Mouse (Mus musculus) midbrain, embryonic 13.5 days (tissue): Measurements from ENCODE around the gene Stac2. TPM values are rescaled to one million over a fixed set of nuclear protein-coding genes. Genes with fewer than 3 reads are reported as not detected.
A peak's percentile ranks its signal among the peaks of the same experiment; 100 is the strongest.

Experiments
- ATAC-seq: fragments of 200-750 bp; cut with Nextera tagmentation; 2 replicates; pipeline ENCODE4 v1.8.0; 2017; ENCODE audit warnings: mild to moderate bottlenecking, moderate TSS enrichment, moderate library complexity
- H3K27ac ChIP-seq: fragments of 300-500 bp; sonication (generic); 2 replicates; pipeline ENCODE4 v1.5.1; 2015; ENCODE audit warnings: inconsistent platforms, mild to moderate bottlenecking, moderate library complexity
- H3K27me3 ChIP-seq: fragments of 300-500 bp; sonication (generic); 2 replicates; pipeline ENCODE4 v1.6.1; 2015; ENCODE audit warnings: mild to moderate bottlenecking, inconsistent platforms
- H3K36me3 ChIP-seq: fragments of 300-500 bp; sonication (generic); 2 replicates; pipeline ENCODE4 v1.6.1; 2015; ENCODE audit warnings: mild to moderate bottlenecking, inconsistent platforms
- H3K4me1 ChIP-seq: fragments of 300-500 bp; sonication (generic); replicated peaks from 2 replicates; pipeline ENCODE4 v1.6.1; 2015; ENCODE audit warnings: inconsistent platforms
- H3K4me2 ChIP-seq: fragments of 300-500 bp; sonication (generic); replicated peaks from 2 replicates; pipeline ENCODE4 v1.6.1; 2015; ENCODE audit warnings: moderate library complexity, mild to moderate bottlenecking, inconsistent platforms
- H3K4me3 ChIP-seq: fragments of 300-500 bp; sonication (generic); replicated peaks from 2 replicates; pipeline ENCODE4 v1.5.1; 2015; ENCODE audit warnings: mild to moderate bottlenecking, inconsistent platforms
- H3K9ac ChIP-seq: fragments of 300-500 bp; sonication (generic); replicated peaks from 2 replicates; pipeline ENCODE4 v1.6.1; 2015; ENCODE audit warnings: mild to moderate bottlenecking, inconsistent platforms
- H3K9me3 ChIP-seq: fragments of 300-500 bp; sonication (generic); 2 replicates; pipeline ENCODE4 v1.6.1; 2016; ENCODE audit warnings: mild to moderate bottlenecking, inconsistent platforms
- WGBS: fragments of 180-500 bp; shearing (Covaris S2); methylation state at CpG from one replicate; pipeline ENCODE4 v1.1.7; 2015; 5-methylcytosine and 5-hydroxymethylcytosine counted together
- polyA plus RNA-seq: library from polyadenylated mRNA; unstranded; fragments of >200 nt; fragmentation: Nextera tagmentation; extraction: Ambion mirVana; gene quantifications from 2 replicates; pipeline ENCODE4 v1.2.1, GENCODE M21; 2015

Gene Stac2
- polyA plus RNA-seq, 1 experiment from 2014 or later: 1.7 TPM

- H3K36me3 ChIP-seq: no peaks in the 10 kb centered on the region
- H3K4me1 ChIP-seq: peaks cover 27% of the 10 kb centered on the region
- H3K27me3 ChIP-seq: peaks cover 69% of the 10 kb centered on the region
- 70% methylated on average over 14 of the region's 14 CpGs for WGBS
- H3K4me2 ChIP-seq: no peak overlapping the region
- no peak overlapping the region for H3K9ac ChIP-seq
- ATAC-seq: no peak
- no peaks in the 10 kb centered on the region for H3K9me3 ChIP-seq
- no peak overlapping the region for H3K4me3 ChIP-seq
- H3K27ac ChIP-seq: no peak overlapping the region
Observed at GRCm38 (mm10) chr11:98049672-98050519, 3.4 kb downstream of the Stac2 start.

DNA sequence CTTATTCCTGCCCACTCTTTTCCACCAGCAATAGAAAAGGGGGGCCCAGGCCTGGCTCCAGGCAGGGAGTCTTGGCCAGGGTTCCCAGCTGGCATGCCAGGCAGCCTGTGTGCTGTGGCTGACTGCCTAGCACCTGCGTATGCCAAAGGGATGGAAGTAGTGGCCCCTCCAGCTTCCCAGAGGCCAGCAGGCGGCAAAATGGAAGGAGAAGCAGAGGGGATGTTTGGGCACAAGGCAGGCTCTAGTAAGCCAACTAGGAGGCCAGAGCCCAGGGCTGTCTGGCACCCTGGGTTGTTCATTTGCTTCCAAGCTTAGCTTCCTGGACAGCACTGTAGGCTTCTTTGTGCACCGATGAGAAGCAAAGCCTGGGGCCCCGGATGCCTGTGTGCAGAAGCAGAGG, 5.5 kb downstream of the Stac2 start:
- no peak overlapping the region for H3K4me2 ChIP-seq
- no peaks in the 10 kb centered on the region for H3K9me3 ChIP-seq
- no peak overlapping the region for H3K9ac ChIP-seq
- no peak for ATAC-seq
- no peak overlapping the region for H3K27ac ChIP-seq
- no peak overlapping the region for H3K4me3 ChIP-seq
- peaks cover 55% of the 10 kb centered on the region for H3K27me3 ChIP-seq
- H3K36me3 ChIP-seq: no peaks in the 10 kb centered on the region
- WGBS: 75% methylated on average over 4 of the region's 4 CpGs
- H3K4me1 ChIP-seq: peaks cover 18% of the 10 kb centered on the region

- Histone ChIP-seq H3K9me3 (no peaks in the 10 kb centered on the region), H3K27ac (no peak overlapping the region), H3K9ac (no peak overlapping the region), H3K4me1 (peaks cover 5% of the 10 kb centered on the region), H3K27me3 (peaks cover 42% of the 10 kb centered on the region), H3K36me3 (no peaks in the 10 kb centered on the region), H3K4me3 (no peak overlapping the region), H3K4me2 (no peak overlapping the region)
- ATAC-seq: no peak
- 68% methylated on average over 1 of the region's 1 CpGs for WGBS
Observed at GRCm38 (mm10) chr11:98046466-98046865, 6.8 kb downstream of the Stac2 start.

GRCm38 (mm10) chr11:98045596-98045995, 7.7 kb downstream of the Stac2 start:
- 62% methylated on average over 4 of the region's 4 CpGs for WGBS
- ATAC-seq: no peak
- Histone ChIP-seq H3K27me3 (peaks cover 33% of the 10 kb centered on the region), H3K4me2 (no peak overlapping the region), H3K9ac (no peak overlapping the region), H3K36me3 (no peaks in the 10 kb centered on the region), H3K4me1 (no peaks in the 10 kb centered on the region), H3K9me3 (no peaks in the 10 kb centered on the region), H3K27ac (no peak overlapping the region), H3K4me3 (no peak overlapping the region)

DNA sequence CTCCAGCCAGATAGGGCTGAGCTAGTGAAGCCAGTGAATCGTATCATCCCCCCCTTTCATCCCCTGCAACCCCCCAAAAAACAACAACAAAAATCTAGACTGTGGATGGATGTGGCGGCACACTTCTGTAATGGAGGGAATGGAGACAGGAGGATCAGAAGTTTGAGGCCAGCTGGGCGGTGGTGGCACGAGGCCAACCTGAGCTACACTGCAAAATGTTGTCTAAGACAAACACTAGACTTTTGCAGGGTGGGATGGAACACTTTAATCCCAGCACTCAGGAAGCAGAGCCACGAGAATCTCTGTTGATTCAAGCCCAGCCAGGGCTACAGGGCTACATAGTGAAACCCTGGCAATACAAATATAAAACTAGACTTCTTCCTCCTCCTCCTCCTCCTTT, 9.2 kb downstream of the Stac2 start:
- no peak for ATAC-seq
- H3K9me3 ChIP-seq: no peaks in the 10 kb centered on the region

DNA sequence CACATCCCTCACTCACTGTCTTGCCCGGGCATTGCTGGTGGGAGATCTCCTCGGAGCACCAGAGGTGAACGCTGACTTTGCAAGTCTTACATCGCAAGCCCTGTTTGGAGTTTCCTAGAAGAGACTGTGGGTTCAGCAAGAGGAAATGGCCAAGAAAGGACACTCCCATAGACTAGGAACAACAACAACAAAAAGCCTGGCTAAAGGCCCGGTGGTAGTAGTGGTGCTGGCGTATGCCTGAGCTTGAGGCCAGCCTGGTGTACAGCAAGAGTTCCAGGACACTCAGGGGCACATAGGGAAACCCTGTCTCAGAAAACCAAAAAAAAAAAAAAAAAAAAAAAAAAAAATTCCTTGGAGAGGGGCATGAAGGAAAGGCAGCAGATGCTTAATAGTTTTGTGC, 10.5 kb downstream of the Stac2 start:
- no peak overlapping the region for H3K4me2 ChIP-seq
- H3K36me3 ChIP-seq: no peaks in the 10 kb centered on the region
- H3K9me3 ChIP-seq: no peaks in the 10 kb centered on the region
- H3K4me1 ChIP-seq: no peaks in the 10 kb centered on the region
- H3K27ac ChIP-seq: no peak overlapping the region
- no peak overlapping the region for H3K9ac ChIP-seq
- H3K27me3 ChIP-seq: peaks cover 8% of the 10 kb centered on the region; the same call in 1 of the 2 replicates
- ATAC-seq: no peak
- 91% methylated on average over 6 of the region's 6 CpGs for WGBS
- no peak overlapping the region for H3K4me3 ChIP-seq

More for the DNA sequence above, 9.2 kb downstream of the Stac2 start:
- Histone ChIP-seq H3K9ac (no peak overlapping the region), H3K4me1 (no peaks in the 10 kb centered on the region), H3K4me2 (no peak overlapping the region), H3K27ac (no peak overlapping the region), H3K4me3 (no peak overlapping the region), H3K36me3 (no peaks in the 10 kb centered on the region), H3K27me3 (peaks cover 18% of the 10 kb centered on the region)
- 75% methylated on average over 5 of the region's 5 CpGs for WGBS

- Histone ChIP-seq H3K9me3 (no peaks in the 10 kb centered on the region), H3K9ac (no peak overlapping the region), H3K4me2 (no peak overlapping the region), H3K4me1 (peaks cover 7% of the 10 kb centered on the region), H3K27ac (no peak overlapping the region), H3K27me3 (peaks cover 14% of the 10 kb centered on the region), H3K4me3 (no peak overlapping the region), H3K36me3 (no peaks in the 10 kb centered on the region)
- ATAC-seq: no peak
- WGBS: 71% methylated on average over 8 of the region's 8 CpGs
Observed at GRCm38 (mm10) chr11:98040975-98041374, 12.3 kb downstream of the Stac2 start.

GRCm38 (mm10) chr11:98037871-98038270, 15.4 kb downstream of the Stac2 start:
- Histone ChIP-seq H3K4me1 (peaks cover 21% of the 10 kb centered on the region), H3K9ac (no peak overlapping the region), H3K36me3 (no peaks in the 10 kb centered on the region), H3K27ac (no peak overlapping the region), H3K27me3 (peaks cover 11% of the 10 kb centered on the region), H3K4me2 (no peak overlapping the region), H3K4me3 (no peak overlapping the region), H3K9me3 (no peaks in the 10 kb centered on the region)
- 69% methylated on average over 14 of the region's 14 CpGs for WGBS
- ATAC-seq: no peak

DNA sequence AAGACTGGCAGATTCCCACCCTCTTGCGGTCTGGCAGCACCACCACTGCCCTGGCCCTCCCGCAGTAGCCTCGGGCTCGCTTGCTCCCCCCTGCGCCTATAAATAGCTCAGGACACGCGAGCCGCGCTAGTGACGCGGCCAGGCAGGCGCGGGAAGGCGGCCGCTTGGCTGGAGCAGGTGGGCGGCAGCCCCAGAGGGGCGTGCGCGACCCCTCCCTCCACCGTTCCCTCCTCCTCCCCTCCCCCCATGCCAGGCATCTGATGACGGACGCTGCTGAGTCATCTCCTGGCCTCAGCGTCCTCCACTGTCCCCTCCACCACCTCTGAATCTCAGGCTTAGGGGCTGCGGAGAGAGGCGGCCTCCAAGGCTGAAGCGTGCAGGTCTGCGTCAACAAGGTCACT, 17.3 kb downstream of the Stac2 start:
- peak; percentile 66 for ATAC-seq
- peak overlapping the region; percentile 85 for H3K4me2 ChIP-seq
- H3K9ac ChIP-seq: peak overlapping the region; percentile 69
- 0% methylated on average over 26 of the region's 27 CpGs for WGBS
- H3K27me3 ChIP-seq: peaks cover 11% of the 10 kb centered on the region
- H3K27ac ChIP-seq: no peak overlapping the region
- peak overlapping the region; percentile 41 for H3K4me3 ChIP-seq
- peaks cover 3% of the 10 kb centered on the region for H3K36me3 ChIP-seq
- no peaks in the 10 kb centered on the region for H3K9me3 ChIP-seq
- H3K4me1 ChIP-seq: peaks cover 21% of the 10 kb centered on the region

GRCm38 (mm10) chr11:98034840-98035239, 18.4 kb downstream of the Stac2 start:
- H3K4me3 ChIP-seq: no peak overlapping the region
- H3K36me3 ChIP-seq: peaks cover 15% of the 10 kb centered on the region
- H3K4me1 ChIP-seq: peaks cover 21% of the 10 kb centered on the region
- 0 out of 2 replicates have a peak overlapping the region, but pooled peaks have one; percentile 12 for H3K27ac ChIP-seq
- peak overlapping the region; percentile 39; the same call in 1 of the 2 replicates for H3K9ac ChIP-seq
- peak; percentile 27 for ATAC-seq
- H3K4me2 ChIP-seq: no peak overlapping the region
- WGBS: 11% methylated on average over 4 of the region's 4 CpGs
- no peaks in the 10 kb centered on the region for H3K9me3 ChIP-seq
- H3K27me3 ChIP-seq: peaks cover 11% of the 10 kb centered on the region

- ATAC-seq: no peak
- 92% methylated on average over 5 of the region's 5 CpGs for WGBS
- H3K27ac ChIP-seq: no peak overlapping the region
- no peak overlapping the region for H3K9ac ChIP-seq
- no peak overlapping the region for H3K4me3 ChIP-seq
- peaks cover 23% of the 10 kb centered on the region for H3K36me3 ChIP-seq
- H3K9me3 ChIP-seq: no peaks in the 10 kb centered on the region
- no peak overlapping the region for H3K4me2 ChIP-seq
- H3K27me3 ChIP-seq: peaks cover 11% of the 10 kb centered on the region
- peaks cover 21% of the 10 kb centered on the region for H3K4me1 ChIP-seq
Observed at GRCm38 (mm10) chr11:98034061-98034460, 19.2 kb downstream of the Stac2 start.

GRCm38 (mm10) chr11:98031443-98031770, 21.9 kb downstream of the Stac2 start:
- Histone ChIP-seq H3K9me3 (no peaks in the 10 kb centered on the region), H3K9ac (no peak overlapping the region), H3K27ac (no peak overlapping the region), H3K4me1 (peaks cover 32% of the 10 kb centered on the region), H3K27me3 (peaks cover under 1% of the 10 kb centered on the region; the same call in 1 of the 2 replicates), H3K4me2 (no peak overlapping the region), H3K4me3 (no peak overlapping the region), H3K36me3 (peaks cover 33% of the 10 kb centered on the region)
- ATAC-seq: no peak
- 3% methylated on average over 5 of the region's 5 CpGs for WGBS
